Mouse (Mus musculus) bone marrow, adult 2 months (tissue): ENCODE data around the gene Bbs5.

Source experiments
- CTCF ChIP-seq: fragments of 200-500 bp; IDR thresholded peaks from 2 replicates; pipeline ENCODE4 v1.5.1; 2011; ENCODE audit warnings: low read length, control low read depth; ENCODE audit not compliant: control insufficient read depth, insufficient read depth
- POLR2A ChIP-seq: fragments of 200-500 bp; IDR thresholded peaks from 2 replicates; pipeline ENCODE4 v1.6.1; 2011; ENCODE audit warnings: low read depth, mild to moderate bottlenecking, control low read depth, low read length, borderline replicate concordance; ENCODE audit not compliant: control insufficient read depth

DNA sequence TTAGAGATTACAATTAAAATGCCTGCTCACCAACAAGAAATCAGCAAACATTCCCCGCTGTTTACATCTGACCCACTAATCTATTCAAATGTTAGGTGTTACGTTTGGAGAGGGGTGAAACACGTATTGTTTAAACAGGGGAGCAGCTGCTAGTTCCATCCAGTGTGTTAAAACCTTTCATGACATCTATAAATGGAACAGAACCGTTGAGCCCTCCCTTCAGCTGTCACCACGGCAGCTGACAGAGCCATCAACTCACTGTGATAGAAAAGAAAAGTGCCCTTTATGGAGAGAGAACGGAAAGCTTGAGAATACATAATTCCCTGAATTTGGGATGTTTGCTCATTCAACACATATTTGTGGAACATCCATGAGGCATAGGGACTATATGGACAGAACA, 21.4 kb downstream of the Bbs5 start:
- TF ChIP-seq CTCF (no peak), POLR2A (no peak)
